Mouse (Mus musculus) midbrain, embryonic 13.5 days (tissue): ENCODE data around the gene Gpcpd1. TPM values are rescaled to one million over a fixed set of nuclear protein-coding genes. Genes with fewer than 3 reads are reported as not detected.

Source experiments
- ATAC-seq: fragments of 200-750 bp; cut with Nextera tagmentation; 2 replicates; pipeline ENCODE4 v1.8.0; 2017; ENCODE audit warnings: mild to moderate bottlenecking, moderate TSS enrichment, moderate library complexity
- H3K27ac ChIP-seq: fragments of 300-500 bp; sonication (generic); 2 replicates; pipeline ENCODE4 v1.5.1; 2015; ENCODE audit warnings: inconsistent platforms, mild to moderate bottlenecking, moderate library complexity
- H3K27me3 ChIP-seq: fragments of 300-500 bp; sonication (generic); 2 replicates; pipeline ENCODE4 v1.6.1; 2015; ENCODE audit warnings: mild to moderate bottlenecking, inconsistent platforms
- H3K36me3 ChIP-seq: fragments of 300-500 bp; sonication (generic); 2 replicates; pipeline ENCODE4 v1.6.1; 2015; ENCODE audit warnings: mild to moderate bottlenecking, inconsistent platforms
- H3K4me1 ChIP-seq: fragments of 300-500 bp; sonication (generic); replicated peaks from 2 replicates; pipeline ENCODE4 v1.6.1; 2015; ENCODE audit warnings: inconsistent platforms
- H3K4me2 ChIP-seq: fragments of 300-500 bp; sonication (generic); replicated peaks from 2 replicates; pipeline ENCODE4 v1.6.1; 2015; ENCODE audit warnings: moderate library complexity, mild to moderate bottlenecking, inconsistent platforms
- H3K4me3 ChIP-seq: fragments of 300-500 bp; sonication (generic); replicated peaks from 2 replicates; pipeline ENCODE4 v1.5.1; 2015; ENCODE audit warnings: mild to moderate bottlenecking, inconsistent platforms
- H3K9ac ChIP-seq: fragments of 300-500 bp; sonication (generic); replicated peaks from 2 replicates; pipeline ENCODE4 v1.6.1; 2015; ENCODE audit warnings: mild to moderate bottlenecking, inconsistent platforms
- H3K9me3 ChIP-seq: fragments of 300-500 bp; sonication (generic); 2 replicates; pipeline ENCODE4 v1.6.1; 2016; ENCODE audit warnings: mild to moderate bottlenecking, inconsistent platforms
- WGBS: fragments of 180-500 bp; shearing (Covaris S2); methylation state at CpG from one replicate; pipeline ENCODE4 v1.1.7; 2015; 5-methylcytosine and 5-hydroxymethylcytosine counted together
- polyA plus RNA-seq: library from polyadenylated mRNA; unstranded; fragments of >200 nt; fragmentation: Nextera tagmentation; extraction: Ambion mirVana; gene quantifications from 2 replicates; pipeline ENCODE4 v1.2.1, GENCODE M21; 2015

Gene Gpcpd1
- polyA plus RNA-seq, 1 experiment from 2014 or later = 80.9 TPM

DNA sequence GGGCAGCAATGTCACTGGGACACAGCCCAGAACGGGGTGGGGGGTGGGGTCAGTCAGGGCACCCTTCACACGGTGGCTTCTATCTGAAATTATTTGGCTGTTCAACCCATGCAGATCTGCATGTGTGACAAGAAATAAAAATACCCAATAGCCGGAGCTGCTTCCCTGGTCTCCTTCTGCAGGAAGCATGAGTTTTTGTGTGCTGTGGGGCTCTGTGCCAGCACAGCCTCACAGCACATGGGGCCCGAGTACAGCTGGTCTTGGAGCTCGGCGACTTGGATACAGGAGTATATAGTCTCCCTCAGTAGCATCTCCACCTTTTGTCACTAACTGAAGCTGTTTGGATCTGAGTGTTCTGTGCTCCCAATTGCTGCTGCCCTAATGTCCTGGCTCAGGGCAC, 73.2 kb downstream of the Gpcpd1 start:
- no peak overlapping the region for H3K9ac ChIP-seq
- no peak overlapping the region for H3K4me3 ChIP-seq
- H3K4me1 ChIP-seq = no peaks in the 10 kb centered on the region; the same call in 1 of the 2 replicates
- no peak overlapping the region for H3K4me2 ChIP-seq
- no peak overlapping the region for H3K27ac ChIP-seq
- no peak for ATAC-seq
- no peaks in the 10 kb centered on the region for H3K27me3 ChIP-seq
- no peaks in the 10 kb centered on the region for H3K9me3 ChIP-seq
- WGBS = 78% methylated on average over 6 of the region's 6 CpGs
- no peaks in the 10 kb centered on the region for H3K36me3 ChIP-seq

DNA sequence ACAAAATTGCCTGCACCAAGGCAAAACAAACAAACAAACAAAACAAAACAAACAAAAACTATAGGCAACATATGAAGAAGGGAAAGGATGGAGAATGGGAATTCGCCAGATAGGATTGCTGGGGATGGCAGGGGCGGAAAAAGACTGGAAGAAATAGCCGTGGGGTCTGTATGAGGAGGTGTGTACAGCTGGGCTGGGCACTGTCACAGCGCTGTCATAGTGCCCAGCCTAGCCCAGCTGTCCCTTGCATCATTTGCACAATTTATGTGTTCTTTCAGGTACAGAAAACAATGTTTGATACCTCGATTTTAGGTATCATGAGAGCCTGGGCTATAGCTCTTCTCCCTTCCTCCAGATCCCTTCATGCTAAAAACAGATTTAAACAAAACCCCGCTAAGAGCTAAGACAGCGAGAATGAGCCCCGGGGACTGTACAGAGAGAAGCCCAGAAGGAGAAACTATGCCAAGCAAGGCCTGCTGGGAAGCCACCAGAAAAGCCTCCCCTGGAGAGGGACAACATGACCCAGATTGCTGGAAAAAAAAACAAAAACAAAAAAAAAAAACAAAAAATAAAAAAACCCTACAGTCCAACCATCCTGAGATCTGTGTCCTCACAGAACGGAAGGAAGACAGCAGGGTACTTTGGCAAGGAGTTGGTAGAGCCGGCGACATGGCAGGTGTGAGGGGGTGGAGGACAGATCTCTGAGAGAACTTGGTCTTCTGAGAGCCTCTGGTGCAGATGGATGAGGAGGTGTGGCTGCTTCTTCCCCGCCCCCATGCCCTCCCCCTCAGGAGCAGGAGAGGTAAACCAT, 74.0 kb downstream of the Gpcpd1 start:
- WGBS = 75% methylated on average over 12 of the region's 12 CpGs

DNA sequence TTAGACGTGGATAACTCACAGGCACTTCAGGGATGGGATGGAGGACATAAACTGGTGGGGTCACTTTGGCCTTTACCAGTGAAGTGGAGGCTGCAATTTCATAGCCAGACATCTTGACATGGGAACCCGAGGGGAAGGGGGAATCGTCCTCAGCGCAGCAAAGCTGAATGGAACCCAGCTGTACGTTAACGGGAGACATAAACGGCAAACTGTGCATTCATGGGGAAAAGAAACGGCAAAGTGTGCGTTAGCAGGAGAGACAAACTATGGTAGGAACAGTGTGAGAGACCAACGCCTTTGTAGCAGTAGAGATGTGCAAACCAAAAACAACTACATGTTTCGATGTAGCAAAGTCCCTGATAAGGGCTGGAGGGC, 74.6 kb downstream of the Gpcpd1 start:
- H3K9me3 ChIP-seq = no peaks in the 10 kb centered on the region
- 76% methylated on average over 11 of the region's 11 CpGs for WGBS

More for the DNA sequence above, 74.0 kb downstream of the Gpcpd1 start:
- Histone ChIP-seq H3K4me2 (no peak overlapping the region), H3K4me1 (no peaks in the 10 kb centered on the region; the same call in 1 of the 2 replicates), H3K4me3 (no peak overlapping the region), H3K27ac (no peak overlapping the region), H3K9ac (no peak overlapping the region), H3K36me3 (no peaks in the 10 kb centered on the region), H3K9me3 (no peaks in the 10 kb centered on the region), H3K27me3 (no peaks in the 10 kb centered on the region)
- ATAC-seq = no peak

DNA sequence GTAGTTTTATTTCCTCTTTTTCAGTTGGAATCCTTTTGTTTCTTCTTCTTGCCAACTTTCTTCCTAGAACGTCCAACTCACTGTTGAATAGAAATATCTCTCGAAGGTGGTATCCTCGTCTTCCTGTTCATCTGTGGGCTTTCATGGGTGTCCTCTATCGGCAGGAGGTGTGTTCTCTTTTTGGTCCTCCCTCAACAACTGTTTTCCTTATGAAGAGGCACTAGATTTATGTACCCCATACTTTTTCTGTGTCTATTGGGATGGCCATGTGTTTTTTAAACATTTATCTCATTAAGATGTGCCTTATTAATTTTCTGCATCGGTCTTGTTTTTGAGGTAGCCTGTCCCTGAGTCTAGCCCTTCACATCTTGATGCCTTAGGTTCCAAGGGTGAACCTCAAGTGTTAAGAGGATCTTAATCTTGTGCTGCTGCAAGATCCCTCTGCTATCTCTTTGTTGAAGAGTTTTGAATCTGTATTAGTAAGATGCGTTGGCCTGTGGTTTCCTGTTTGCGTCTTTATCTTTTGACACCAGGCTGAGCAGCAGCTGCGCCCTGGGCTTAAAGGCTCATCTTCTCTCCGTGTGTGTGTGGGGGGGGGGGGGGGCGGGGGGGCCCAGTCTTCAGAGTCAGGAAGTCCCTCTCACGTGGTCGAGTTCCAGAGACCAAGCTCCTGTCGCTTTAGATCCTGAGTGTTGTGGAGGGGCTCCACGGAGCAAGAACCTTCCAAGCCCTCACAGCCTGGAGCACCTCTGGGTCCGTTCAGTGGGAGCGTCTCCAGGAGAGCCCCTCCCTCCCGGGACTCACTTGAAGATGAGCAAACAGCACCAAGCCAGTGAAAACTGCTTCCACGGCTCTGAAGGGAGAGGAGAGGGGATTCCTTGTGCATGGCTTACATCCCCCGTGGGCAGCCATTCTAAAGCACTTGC, 75.2 kb downstream of the Gpcpd1 start:
- ATAC-seq = no peak
- H3K4me2 ChIP-seq = no peak overlapping the region
- WGBS = 52% methylated on average over 19 of the region's 19 CpGs

More for the DNA sequence above, 74.6 kb downstream of the Gpcpd1 start:
- Histone ChIP-seq H3K9ac (no peak overlapping the region), H3K27ac (no peak overlapping the region), H3K36me3 (no peaks in the 10 kb centered on the region), H3K27me3 (no peaks in the 10 kb centered on the region), H3K4me2 (no peak overlapping the region), H3K4me3 (no peak overlapping the region), H3K4me1 (no peaks in the 10 kb centered on the region; the same call in 1 of the 2 replicates)
- no peak for ATAC-seq

DNA sequence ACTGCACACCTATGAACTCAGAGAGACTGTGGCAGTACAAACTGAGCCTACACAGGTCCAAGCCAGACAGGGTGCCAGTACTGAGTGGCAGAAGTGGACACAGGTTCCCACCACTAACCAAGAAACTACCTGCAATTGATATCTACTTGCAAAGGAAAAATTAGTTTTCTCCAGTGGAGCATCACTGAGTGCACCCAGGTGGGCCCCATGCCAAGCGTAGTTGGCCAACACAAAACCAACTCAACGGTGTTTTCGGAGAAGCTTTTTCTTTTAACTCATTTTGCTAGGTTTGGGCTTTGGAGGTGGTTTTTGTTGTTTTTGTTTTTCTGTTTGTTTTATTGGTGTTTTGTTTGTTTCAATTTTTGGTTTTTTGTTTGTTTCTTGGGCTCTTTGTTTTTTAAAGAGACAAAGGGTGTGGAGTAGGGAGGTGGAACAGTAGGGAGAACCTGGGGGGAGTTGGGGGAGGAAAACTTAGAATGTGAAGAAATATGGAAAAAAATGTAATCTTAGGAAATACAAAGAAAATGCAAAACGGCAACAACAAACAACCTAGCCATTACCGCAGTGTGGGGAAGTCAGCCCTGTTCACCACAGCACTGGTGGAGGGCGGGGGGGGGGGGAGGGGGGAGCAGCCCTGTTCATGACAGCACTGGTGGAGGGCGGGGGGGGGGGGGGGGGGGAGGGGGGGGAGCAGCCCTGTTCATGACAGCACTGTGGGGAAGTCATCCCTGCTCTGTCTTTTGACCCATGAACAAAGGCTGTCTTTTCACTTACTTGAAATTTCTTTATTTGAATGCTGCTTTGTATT, 76.3 kb downstream of the Gpcpd1 start:
- H3K36me3 ChIP-seq = no peaks in the 10 kb centered on the region
- WGBS = 92% methylated on average over 5 of the region's 7 CpGs

More for the DNA sequence above, 75.2 kb downstream of the Gpcpd1 start:
- Histone ChIP-seq H3K4me3 (no peak overlapping the region), H3K27me3 (no peaks in the 10 kb centered on the region), H3K36me3 (no peaks in the 10 kb centered on the region), H3K9ac (no peak overlapping the region), H3K27ac (no peak overlapping the region), H3K4me1 (no peaks in the 10 kb centered on the region; the same call in 1 of the 2 replicates), H3K9me3 (no peaks in the 10 kb centered on the region)

DNA sequence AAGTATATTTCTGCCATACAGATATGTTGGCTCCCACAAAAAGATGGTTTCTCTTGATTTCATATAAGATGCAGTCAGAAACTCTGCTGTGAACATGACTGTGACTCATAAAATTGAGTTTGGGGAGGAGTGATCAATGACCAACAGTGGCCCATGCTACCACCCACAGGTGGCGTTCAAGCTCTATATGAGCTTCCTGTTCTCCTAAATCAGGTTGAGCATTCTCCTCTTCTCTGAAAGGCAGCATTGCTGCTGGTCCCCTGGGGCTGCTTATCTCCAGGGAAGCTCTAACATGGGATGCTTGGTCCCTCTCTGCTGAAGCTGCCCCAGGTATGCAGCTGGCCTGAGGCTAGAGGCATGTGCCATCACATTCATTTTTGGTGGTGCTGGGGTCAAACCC, 77.8 kb downstream of the Gpcpd1 start:
- H3K9ac ChIP-seq = no peak overlapping the region
- H3K9me3 ChIP-seq = no peaks in the 10 kb centered on the region
- H3K27ac ChIP-seq = no peak overlapping the region
- no peak for ATAC-seq
- no peak overlapping the region for H3K4me2 ChIP-seq
- 86% methylated on average over 1 of the region's 1 CpGs for WGBS
- H3K4me1 ChIP-seq = no peaks in the 10 kb centered on the region; the same call in 1 of the 2 replicates
- no peaks in the 10 kb centered on the region for H3K36me3 ChIP-seq
- H3K27me3 ChIP-seq = no peaks in the 10 kb centered on the region
- H3K4me3 ChIP-seq = no peak overlapping the region

More for the DNA sequence above, 76.3 kb downstream of the Gpcpd1 start:
- H3K27me3 ChIP-seq = no peaks in the 10 kb centered on the region
- no peak overlapping the region for H3K27ac ChIP-seq
- H3K9ac ChIP-seq = no peak overlapping the region
- ATAC-seq = no peak
- no peaks in the 10 kb centered on the region; the same call in 1 of the 2 replicates for H3K4me1 ChIP-seq
- no peak overlapping the region for H3K4me3 ChIP-seq
- no peaks in the 10 kb centered on the region for H3K9me3 ChIP-seq
- no peak overlapping the region for H3K4me2 ChIP-seq

DNA sequence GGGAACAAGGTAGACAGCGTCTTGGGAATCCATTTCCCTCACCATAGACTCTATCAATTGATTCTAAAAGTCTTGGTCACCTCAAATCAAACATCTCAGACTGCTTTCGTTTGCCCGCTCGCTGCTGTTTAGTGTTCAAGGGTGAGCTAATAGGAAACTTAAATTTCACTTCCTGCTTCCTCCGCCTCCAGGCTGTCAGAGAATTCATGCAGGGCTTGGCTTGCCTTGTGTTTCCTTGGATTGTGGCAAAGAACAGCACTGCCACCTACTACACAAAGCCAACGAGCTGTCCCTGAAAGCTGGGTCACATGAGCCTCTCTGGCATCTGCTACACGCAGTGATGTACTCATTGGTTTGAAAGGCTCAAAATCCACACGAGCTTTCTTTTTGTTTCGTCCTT, 78.3 kb downstream of the Gpcpd1 start:
- WGBS = 86% methylated on average over 9 of the region's 9 CpGs
- ATAC-seq = no peak
- Histone ChIP-seq H3K36me3 (no peaks in the 10 kb centered on the region), H3K4me1 (no peaks in the 10 kb centered on the region; the same call in 1 of the 2 replicates), H3K4me3 (no peak overlapping the region), H3K9ac (no peak overlapping the region), H3K27ac (no peak overlapping the region), H3K4me2 (no peak overlapping the region), H3K27me3 (no peaks in the 10 kb centered on the region), H3K9me3 (no peaks in the 10 kb centered on the region)

DNA sequence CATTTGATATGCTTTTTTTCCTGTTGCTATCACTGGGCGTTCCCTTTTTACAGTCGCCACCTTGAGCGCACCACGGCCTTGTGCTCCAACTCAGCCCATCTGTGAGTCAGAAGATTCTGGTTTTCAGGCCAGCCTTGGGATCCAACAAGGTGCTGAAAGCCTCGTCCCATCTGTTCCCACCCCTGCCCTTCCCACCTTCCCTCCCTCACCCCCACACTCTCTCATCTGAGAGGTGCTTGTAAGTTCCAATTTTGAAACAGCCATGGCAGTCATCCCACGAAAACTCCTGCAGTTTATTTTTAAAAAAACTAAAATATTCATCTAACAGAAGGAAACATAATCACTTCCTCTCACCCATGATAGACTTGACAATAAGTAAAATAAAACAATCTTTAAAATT, 80.0 kb downstream of the Gpcpd1 start:
- Histone ChIP-seq H3K27ac (no peak overlapping the region), H3K27me3 (no peaks in the 10 kb centered on the region), H3K9me3 (no peaks in the 10 kb centered on the region), H3K4me3 (no peak overlapping the region), H3K36me3 (no peaks in the 10 kb centered on the region), H3K9ac (no peak overlapping the region), H3K4me2 (no peak overlapping the region), H3K4me1 (no peaks in the 10 kb centered on the region; the same call in 1 of the 2 replicates)
- WGBS = 67% methylated on average over 6 of the region's 6 CpGs
- ATAC-seq = no peak

DNA sequence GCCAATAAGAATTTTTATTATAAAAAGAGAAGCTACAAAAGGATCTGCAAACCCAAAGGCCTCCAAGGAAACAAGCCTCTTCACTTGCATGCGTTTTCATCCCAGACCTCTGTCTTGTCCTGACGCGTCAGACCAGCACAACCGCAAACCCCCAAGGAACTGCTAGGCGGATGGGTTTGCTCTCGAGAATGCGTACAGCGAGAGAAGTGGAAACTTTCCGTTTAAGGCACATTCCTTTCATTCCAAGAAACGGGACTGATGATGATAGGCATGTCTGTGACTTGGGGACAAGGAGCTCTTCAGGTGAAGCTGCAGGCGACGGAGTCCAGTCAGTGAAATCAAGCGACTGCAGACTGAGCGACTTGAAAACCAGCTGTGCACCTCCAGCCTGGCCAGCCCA, 80.4 kb downstream of the Gpcpd1 start:
- no peaks in the 10 kb centered on the region for H3K36me3 ChIP-seq
- no peak overlapping the region for H3K4me2 ChIP-seq
- no peak overlapping the region for H3K9ac ChIP-seq
- no peaks in the 10 kb centered on the region; the same call in 1 of the 2 replicates for H3K9me3 ChIP-seq
- no peak overlapping the region for H3K4me3 ChIP-seq
- H3K4me1 ChIP-seq = no peaks in the 10 kb centered on the region
- 61% methylated on average over 14 of the region's 14 CpGs for WGBS
- H3K27me3 ChIP-seq = no peaks in the 10 kb centered on the region
- H3K27ac ChIP-seq = no peak overlapping the region
- no peak for ATAC-seq

DNA sequence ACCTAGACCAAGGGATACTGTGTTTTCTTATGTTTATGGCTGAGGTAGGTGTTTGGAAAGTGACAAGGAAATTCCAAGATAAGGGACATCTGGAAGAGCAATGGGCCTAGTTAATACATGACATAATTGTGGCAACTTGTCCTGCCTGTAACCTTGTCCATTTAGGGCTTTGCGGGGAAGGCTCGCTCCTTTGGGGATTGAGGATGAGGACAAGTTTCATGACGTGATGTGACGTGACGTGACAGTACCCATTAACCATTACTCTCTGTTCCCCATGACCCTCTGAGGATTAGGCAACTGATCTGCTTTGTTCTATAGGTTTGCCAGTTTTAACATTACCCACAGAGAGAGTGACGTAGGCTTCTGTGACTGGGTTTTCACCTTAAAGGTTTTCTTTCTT, 81.7 kb downstream of the Gpcpd1 start:
- H3K4me3 ChIP-seq = no peak overlapping the region
- no peaks in the 10 kb centered on the region for H3K4me1 ChIP-seq
- 77% methylated on average over 6 of the region's 6 CpGs for WGBS

DNA sequence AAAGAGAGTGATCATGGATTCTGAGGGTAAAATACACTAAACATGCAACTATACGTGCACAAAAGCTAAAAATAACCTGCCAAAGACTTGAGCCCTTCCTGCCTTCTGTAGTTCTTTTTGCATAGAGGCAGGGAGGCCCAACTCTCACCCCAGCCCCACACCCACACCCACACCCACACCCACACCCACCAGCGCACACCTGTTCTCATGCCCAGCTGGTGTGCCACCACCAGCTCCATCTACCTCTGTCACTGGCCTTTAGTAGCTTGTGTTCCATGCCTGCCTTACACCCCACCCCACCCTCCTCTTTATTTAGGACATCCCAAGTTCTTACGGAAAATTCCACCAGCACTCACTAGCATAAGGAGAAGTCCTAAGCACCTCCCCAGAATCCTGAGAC, 89.2 kb downstream of the Gpcpd1 start:
- H3K4me1 ChIP-seq = no peaks in the 10 kb centered on the region
- WGBS = 88% methylated on average over 3 of the region's 3 CpGs
- H3K9me3 ChIP-seq = no peaks in the 10 kb centered on the region; the same call in 1 of the 2 replicates
- no peaks in the 10 kb centered on the region for H3K36me3 ChIP-seq
- H3K27me3 ChIP-seq = no peaks in the 10 kb centered on the region
- no peak overlapping the region for H3K4me2 ChIP-seq
- no peak overlapping the region for H3K4me3 ChIP-seq
- 0 out of 2 replicates have a peak, but pooled peaks have one; percentile 30 for ATAC-seq
- H3K27ac ChIP-seq = no peak overlapping the region
- no peak overlapping the region for H3K9ac ChIP-seq

More for the DNA sequence above, 81.7 kb downstream of the Gpcpd1 start:
- Histone ChIP-seq H3K4me2 (no peak overlapping the region), H3K27me3 (no peaks in the 10 kb centered on the region), H3K9me3 (no peaks in the 10 kb centered on the region; the same call in 1 of the 2 replicates), H3K9ac (no peak overlapping the region), H3K36me3 (no peaks in the 10 kb centered on the region), H3K27ac (no peak overlapping the region)
- ATAC-seq = no peak
